Mouse (Mus musculus) T-helper 2 cell (primary cell): ENCODE results near the gene Gm20388.

ENCODE experiments used
- in situ Hi-C: fragments of 300-600 bp; cut with MboI, MseI; formaldehyde crosslinking; loops from one replicate; pipeline ENCODE4 v1.15.1; 2025; ENCODE audit warnings: high pct_unique_total_duplicates

Gene Gm20388

DNA sequence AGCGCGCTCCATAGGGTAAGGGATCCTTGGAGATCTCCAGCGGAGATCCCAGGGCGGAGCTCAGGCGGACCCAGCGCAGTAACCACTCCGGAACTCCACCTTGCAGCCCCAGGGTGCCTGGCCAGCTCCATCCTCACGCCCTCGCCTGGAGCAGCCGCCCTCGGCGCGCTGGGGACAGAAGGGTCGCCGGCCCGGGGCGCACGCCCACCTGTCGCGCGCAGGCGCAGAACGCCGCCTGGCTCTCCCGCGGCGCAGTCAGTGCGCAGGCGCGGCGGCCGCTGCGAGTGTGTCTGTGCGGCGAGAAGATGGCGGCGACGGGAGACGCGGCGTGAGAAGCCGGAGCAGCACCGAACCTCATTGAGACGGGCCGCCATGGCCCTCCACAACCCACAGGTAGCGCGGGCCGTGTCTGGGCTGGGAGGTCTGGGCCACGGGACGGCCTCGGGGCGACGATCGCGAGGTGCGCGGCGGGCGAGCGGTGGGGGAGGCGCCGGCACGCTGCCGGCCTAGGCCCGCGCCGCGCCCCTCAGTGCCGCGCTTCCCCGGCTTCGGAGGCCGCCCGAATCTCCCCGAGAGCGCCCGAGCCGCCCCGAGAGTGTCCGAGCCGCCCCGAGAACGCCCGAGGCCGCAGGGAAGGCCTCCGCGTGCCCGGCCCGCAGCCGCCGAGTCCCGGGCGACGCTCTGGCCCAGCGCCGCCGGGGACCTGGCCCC, at the start of gene Gm20388:
Gene Gm20388 (plus strand): TSS at position 295 of the 711 bp plus-strand sequence.
- in situ Hi-C loops: no loop called here

DNA sequence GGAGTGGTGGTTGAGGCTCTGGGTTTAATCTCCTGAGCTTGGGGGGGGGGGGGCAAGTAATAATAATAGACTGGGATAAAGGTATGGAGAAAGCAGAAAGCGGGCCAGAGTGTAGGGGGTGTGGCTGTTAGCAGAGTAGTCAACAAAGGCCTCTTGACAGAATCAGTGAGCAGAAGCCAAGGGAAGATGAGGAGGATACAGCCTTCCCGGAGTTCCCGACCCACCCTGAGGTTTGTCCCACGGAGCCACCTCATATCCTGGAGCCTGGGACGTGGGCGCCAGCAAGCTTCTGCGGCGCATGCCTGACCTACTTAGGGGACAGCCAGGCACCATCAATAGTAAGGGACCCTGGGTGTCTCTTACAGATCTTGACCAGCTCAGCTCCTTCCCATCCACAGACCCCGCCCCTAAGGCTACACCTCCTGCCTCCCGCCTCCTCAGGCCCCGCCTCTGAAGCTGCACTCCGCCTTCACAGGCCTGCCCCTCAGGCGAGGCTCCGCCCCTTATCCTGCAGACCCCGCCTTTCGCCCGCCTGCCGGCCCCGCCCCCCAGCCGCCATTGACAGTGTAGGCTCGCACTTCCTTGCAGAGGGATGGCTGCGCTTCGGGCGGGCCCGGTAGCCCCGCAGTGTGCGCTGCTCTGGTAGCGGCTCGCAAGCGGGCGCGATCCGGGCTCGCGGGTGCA, 48.8 kb upstream of the Gm20388 start, which contains the start of gene Klhl36:
Gene Klhl36 (plus strand): TSS at position 561 of the 684 bp plus-strand sequence.
- in situ Hi-C loops: no loop called here

DNA sequence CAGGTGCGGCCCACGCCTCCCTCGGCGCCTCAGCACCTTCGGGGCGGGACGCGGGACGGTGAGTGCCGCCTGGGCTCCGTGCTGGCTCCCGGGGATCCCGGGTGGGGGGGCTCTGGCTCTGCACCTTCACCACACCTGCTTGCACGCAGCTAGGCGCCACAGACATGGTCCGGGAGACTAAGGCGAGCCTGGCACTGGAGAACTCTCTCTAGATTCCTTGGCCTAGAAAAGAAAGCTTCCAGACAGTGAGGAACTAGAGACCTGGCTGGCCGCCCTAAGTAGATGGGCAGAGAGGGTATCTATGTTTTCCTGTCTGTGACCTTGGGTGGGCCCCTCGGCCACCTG, 48.3 kb upstream of the Gm20388 start:
- in situ Hi-C loops: no loop called here

DNA sequence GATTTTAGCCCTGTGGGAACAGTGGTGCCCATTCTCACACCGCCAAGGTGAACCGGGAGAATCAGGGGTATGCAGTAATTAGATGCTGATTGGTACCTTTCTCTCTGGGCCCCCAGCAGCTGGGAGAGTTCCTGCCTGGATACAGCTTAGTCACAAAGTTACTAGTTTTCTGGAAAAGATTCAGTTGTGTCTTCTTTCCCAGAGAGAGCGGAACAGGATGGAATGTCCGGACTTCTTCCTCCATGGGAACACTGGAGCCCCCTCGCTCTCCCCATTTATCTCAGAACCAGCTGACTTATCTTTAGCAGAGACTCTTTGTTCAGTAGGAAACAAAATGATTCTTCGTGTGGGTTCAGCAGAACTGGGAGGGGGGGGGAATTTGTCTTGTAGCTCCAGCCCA, 47.9 kb upstream of the Gm20388 start:
- in situ Hi-C loops: no loop called here

DNA sequence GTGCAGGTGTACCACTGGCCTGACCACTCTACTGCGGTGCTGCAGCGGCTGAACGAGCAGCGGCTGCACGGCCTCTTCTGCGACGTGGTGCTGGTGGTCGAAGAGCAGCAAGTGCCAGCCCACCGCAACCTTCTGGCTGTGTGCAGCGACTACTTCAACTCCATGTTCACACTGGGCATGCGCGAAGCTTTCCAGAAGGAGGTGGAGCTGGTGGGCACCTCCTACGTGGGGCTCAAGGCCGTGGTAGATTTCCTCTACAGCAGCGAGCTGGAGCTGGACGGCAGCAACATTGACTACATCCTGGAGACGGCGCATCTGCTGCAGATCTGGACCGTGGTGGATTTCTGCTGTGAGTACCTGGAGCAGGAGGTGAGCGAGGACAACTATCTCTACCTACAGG, 41.0 kb upstream of the Gm20388 start:
- in situ Hi-C loops: no loop called here

DNA sequence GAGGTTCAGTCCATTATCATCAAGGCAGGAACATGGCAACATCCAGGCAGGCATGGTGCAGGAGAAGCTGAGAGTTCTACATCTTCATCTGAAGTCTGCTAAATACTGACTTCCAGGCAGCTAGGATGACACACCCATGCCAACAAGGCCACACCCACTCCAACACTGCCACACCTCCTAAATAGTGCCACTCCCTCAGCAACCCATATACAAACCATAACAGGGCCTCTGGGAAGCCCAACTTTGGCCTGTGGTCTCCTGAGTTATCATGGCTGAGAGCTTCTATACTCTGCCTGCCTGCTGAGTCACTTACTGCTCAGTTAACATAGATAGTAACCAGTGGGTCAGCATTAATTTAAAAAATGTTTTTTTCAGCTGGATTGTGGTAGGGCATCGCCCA, 37.5 kb upstream of the Gm20388 start:
- in situ Hi-C loops: no loop called here

DNA sequence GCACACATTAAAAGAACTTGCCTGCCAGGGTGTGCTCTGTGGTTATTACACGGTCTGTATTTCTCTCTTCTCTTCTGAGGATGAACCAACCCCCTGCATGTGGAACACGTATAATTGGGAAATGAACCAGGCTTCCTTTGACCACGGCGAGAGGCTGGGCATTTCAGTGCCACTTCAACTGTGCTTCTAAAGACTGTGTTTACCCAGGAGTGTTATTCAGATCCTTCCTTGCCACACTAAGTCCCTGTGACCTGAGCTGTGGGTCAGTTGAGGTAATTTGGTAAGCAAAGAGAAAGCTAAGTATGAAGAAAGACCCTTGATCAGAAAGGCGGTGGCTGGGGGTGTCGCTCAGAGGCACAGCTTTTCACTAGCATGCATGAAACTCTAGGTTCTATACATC, 29.3 kb upstream of the Gm20388 start:
- in situ Hi-C loops: no loop called here

DNA sequence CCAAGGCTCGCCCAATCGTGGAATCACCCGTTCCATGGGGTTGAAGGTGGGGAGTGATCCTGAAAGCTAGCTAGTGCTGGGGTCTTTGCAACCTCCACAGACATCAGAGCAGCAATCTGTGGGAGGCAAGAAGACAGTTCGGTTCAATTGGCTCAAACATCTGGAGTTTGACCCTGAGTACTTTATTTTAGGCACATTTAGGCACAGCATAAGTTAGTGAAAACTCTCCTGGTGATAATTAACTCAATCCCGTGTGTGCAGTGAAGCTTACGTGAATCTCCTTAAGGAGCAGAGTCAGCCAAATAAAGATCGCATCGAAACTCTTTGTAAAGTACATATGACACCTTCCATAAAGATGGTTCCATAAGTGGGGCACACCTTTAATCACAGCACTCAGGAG, 28.7 kb upstream of the Gm20388 start:
- in situ Hi-C loops: no loop called here

DNA sequence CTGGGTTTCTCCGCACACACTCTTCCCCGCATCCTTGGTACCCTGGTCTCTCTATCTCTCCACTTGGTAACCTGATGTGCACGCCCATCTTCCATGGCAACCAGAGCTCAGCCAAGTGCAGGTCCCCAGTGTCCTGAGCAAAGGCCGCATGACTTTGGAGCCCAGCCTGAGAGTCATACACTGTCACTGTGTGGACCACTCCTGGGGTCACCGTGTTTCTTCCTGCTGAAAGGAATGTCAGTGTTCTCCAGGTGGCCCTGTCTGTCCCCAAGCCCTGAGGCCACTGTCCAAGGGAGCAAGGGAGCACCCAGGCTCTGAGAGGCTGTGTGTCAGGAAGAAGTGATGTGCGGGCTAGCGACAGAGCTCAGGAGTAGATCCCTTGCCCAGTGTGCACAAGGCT, 27.4 kb upstream of the Gm20388 start:
- in situ Hi-C loops: no loop called here

DNA sequence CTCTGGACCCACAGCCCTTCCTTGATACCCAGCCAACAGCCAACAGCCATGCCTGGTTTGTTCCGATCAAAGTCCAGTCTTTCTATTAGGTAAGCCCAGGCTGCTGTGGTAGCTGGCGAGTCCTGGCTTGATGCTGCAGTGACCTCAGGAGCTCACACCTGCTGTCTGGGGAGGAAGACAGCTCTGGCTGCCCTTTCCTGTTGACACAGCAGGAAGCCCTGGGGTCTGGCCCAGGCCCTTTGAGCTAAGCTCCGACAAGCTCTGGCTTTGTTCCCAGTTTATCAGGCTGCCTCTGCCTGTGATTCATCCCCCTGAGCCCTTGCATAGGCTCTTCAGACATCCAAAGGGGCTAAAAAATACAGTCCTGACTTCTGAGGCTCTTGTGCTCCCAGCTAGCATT, 25.0 kb upstream of the Gm20388 start:
- in situ Hi-C loops: no loop called here

DNA sequence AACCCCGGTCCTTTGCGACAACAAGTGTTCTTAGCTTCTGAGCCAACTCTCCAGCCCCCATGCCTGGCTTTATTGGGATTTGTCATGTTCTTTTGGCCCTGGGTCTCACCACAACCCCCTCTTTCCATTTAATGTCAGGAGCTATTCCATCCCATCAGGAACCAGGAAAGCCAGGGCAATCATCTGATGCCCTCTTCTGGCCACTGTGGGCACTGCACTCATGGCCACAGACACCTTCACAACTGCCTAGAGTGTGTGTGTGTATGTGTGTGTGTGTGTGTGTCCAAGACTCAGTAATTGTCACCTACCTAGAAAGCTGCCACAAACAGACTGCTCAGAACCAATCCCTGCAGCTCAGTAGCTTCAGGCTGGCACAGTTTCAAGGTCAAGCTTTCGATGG, 23.5 kb upstream of the Gm20388 start:
- in situ Hi-C loops: no loop called here

DNA sequence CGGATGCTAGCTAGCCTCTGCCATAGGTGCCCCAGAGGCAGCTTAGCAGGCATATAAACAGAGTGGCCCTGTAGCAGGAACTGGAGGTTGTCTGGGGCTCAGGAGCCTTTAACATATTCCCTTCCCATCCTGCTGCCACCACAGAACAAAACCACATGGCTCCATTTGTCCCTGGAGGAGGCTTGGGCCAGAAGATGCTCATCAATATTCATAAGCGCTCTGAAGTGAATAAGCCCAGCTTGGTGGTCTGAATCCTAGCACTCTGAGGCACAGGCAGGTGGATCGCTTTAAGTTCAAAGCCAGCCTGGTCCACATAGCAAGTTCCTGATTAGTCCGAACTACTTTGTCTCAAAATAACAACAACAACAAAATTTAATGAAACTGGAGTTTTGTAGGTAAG, 22.6 kb upstream of the Gm20388 start:
- in situ Hi-C loops: no loop called here

DNA sequence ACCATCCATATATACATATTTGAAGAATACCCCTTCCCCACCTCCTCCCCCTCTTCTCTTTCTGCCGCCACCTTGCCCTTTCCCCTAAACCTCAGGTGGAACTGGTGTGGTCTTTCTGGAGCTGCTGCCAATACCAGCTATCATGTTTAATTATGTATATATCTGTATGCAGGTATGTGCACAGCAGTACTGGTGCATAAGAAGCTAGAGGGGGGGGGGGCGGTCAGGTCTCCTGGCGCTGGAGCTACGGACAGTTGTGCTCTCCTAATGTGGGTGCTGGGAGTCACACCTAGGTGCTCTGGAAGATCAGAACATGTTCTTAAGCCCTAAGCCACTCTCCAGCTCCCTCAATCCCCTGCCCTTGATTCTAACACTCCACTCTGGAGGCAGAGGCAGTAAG, 13.6 kb upstream of the Gm20388 start:
- in situ Hi-C loops: no loop called here

DNA sequence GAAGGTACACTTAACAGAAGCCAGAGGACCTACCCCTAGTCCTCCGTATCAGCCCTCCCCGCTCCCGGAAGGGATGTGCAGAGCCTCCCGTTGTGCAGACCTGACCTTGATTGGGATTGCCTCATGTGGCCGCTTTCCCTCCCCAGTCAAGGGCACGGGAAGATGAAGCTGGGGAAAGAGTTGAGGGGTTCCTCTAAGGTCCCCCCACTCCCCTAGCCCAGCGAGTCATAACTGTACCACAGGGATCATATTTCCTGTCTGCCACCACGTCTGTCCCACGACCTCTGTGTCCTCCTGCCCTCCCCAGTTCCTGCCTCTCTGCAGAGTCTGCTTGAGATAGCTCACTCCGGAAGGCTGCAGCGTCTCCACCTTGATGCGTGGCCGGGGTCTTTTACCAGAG, 12.7 kb upstream of the Gm20388 start:
- in situ Hi-C loops: no loop called here

DNA sequence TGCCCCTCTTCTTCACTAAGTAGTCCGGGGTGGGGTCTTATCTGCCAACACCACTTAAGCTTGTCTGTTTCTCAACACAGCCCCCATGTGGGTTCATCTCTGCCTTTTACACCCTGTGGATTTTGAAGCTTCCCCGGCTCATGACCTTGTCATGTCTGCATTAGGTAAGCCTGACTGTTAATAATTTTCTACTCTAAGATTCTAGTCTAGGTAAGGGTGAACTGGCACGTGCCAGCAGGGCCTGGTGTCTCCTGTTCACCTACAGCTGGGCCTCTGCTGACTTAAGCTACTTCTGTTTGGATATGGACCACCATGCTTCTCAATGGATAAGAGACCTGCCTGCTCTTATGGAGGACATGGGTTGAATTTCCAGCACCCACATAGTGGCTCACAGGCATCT, 9.3 kb upstream of the Gm20388 start:
- in situ Hi-C loops: no loop called here

DNA sequence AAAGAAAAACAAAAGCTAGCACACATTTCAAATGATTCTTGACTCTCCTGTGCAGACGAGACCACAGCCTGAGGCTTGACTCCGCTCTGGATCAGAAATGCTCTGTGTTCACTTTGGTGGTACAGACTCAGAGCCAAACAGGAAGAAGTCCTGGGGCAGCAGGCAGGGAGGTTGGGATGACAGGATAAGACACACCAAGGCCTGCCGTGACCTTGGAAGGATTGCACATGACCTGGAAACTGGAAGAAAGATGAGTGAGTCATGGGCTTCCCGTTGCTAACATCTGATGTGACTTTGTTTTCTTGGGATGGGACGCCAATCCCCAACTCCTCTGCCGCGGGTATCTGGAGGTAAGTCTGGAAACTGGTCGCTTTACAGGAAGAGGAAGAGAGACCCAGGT, 8.7 kb upstream of the Gm20388 start:
- in situ Hi-C loops: no loop called here

DNA sequence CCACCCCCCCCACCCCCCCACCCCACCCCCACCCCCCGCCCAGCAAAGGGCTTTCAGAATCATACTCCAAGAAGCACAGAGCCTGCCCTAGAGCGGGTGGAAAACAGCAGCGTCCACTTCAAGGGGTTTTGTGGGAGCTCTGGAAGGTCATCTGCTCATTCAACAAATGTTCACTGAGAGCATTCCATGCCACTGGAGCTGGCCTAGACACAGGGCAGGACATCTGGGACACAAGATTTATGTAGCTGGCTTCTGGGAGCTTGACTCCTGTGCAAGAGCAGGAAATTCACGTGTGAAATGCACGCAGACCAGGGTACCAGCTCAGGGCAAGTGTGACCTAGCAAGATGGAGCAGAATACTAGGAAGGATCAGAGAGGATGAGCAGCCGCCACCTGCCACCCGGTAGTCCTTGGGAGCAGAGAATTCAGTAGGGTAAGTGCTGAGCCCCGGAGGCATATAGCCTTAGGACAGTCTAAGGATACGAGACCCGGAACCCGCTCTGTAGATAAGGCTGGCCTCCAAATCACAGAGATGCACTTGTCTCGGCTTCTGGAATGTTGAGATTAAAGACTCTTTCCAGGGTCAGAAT, 6.2 kb upstream of the Gm20388 start:
- in situ Hi-C loops: no loop called here

DNA sequence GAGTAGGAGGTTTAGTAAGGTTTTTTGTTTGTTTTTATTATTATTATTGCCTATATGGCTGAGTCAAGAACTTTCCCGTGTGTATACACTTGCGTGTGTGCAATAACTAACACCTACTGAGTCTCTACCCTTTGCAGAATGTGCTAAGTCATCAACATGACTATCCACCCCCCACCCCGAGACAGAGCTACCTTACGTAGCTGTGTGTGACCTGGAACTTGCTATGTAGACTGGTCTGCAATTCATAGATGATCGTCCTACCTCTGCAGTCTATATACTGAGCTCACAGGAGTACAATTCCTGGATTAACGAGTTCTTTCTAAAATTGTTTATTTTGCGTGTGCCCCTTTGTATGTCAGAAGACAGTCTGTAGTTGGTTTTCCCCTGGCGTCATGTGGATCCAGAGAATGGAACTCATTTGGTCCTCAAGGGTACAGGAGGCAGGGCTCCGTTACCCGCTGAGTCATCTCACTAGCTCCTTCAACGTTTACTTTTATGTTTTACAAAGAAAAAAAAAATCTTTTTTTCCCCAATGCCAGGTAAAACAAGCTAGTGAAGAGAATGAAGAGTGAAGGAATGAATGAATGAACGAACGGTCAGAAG, 596 bp upstream of the Gm20388 start, which contains the start of gene Usp10:
Gene Usp10 (plus strand): TSS at position 417 of the 603 bp plus-strand sequence.
- in situ Hi-C loops: no loop called here

DNA sequence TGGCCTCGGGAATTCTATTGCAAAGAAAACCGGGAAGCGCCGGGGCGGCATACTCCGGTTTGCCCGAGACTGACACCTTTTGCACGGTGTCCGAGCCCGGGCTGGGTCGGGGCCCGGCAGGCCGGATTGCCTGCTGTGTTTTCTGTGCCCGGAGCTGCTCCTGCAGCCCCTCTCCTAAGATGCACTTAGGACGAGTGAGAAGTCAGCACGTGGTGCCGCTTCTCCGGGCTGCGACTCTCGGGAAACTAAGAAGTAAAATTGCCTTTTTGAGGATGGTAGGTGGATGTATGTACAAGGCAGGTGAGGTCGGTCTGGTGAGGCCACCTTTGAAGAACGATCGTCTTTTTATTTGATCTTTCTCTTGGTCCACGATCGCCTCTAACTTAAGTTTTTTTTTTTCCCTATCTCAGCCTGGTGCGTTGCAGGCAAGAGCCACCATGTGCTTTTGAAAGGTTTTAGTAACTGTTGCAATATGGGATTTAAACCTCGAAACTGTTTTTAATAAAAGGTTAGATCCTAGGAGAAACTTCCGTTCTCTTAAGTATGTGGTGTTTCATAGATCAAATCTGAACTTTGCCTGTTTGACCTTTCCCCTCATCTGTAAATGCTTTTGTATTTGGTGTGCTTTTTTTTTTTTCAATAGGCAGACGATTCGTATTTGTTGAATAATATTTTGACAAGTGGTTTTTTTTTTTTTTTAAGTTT, 769 bp downstream of the Gm20388 start:
- in situ Hi-C loops: no loop called here

DNA sequence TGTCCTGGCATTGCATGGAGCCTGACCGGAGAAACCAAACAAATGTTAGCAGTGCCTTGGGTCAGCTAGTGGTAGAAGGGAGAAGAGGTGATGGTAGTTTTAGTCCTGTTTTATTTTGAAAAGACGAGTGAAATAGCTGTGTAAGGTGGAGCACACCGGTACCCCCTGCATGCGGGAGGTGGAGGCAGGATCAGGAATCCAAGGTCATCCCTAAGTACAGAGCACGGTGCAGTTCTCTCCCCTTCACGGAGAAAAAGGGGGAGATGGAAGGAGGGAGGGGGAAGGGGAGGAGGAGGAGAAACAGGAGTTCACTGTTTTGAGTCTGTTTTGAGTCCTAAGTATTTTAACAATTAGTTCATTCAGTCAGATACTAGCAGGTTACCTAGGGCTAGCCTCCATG, 2.0 kb downstream of the Gm20388 start:
- in situ Hi-C loops: no loop called here

DNA sequence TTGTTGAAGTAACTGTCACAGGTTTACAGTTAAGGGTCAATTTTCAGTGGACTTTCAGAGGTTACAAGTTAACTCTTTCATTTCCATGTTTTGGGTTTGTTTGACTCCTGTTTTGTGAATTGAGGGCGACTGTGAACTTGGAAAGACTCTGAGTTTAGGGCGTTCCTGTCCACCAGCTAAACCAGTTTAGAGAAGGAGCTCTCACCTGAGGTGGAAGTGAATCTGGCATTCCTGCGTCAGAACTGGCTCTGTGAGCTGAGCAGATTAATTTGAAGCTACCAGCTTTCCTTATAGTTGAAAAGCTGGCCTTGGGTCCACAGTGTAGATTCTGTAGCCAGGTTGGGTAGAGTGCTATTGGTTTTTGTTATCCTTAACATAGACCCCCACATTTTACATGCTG, 2.5 kb downstream of the Gm20388 start:
- in situ Hi-C loops: no loop called here

DNA sequence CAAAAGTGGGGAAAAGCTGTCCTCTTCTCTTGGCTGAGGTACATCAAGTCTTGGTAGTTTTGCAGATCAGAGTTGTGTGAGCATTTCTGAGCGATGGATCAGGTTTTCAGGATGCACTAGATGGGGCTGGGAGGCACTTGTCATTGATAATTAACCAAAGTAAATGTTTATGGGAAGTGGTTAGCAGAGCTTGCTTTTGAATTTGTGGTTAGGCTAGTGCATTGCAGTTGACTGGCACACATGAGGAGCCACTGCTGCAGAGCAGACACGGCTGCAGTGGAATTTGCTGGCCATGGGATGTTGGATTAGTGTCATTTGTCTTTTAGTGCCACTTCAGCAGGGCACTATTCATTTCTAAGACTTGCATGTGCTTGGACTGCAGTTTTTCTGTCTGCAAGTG, 3.5 kb downstream of the Gm20388 start:
- in situ Hi-C loops: no loop called here
